Mouse (Mus musculus) kidney, postnatal 0 days (tissue): ENCODE results near the gene E030018B13Rik. TPM values are rescaled to one million over a fixed set of nuclear protein-coding genes. Genes with fewer than 3 reads are reported as not detected.
A peak's percentile ranks its signal among the peaks of the same experiment; 100 is the strongest.

Experiments
- ATAC-seq: fragments of 200-750 bp; cut with Nextera tagmentation; replicated peaks from 2 replicates; pipeline ENCODE4 v1.8.0; 2017; ENCODE audit warnings: low read depth, moderate number of reproducible peaks, moderate TSS enrichment, moderate library complexity; ENCODE audit not compliant: low FRiP score
- DNase-seq: peaks from one replicate; pipeline ENCODE4 v3.0.0-alpha.2; 2016; ENCODE audit warnings: low spot score
- H3K27ac ChIP-seq: fragments of 300-500 bp; sonication (generic); 2 replicates; pipeline ENCODE4 v1.5.1; 2014; ENCODE audit warnings: mild to moderate bottlenecking
- H3K27me3 ChIP-seq: fragments of 300-500 bp; sonication (generic); 2 replicates; pipeline ENCODE4 v1.6.1; 2014; ENCODE audit warnings: low read length, mixed read lengths; ENCODE audit not compliant: insufficient read depth
- H3K36me3 ChIP-seq: fragments of 300-500 bp; sonication (generic); 2 replicates; pipeline ENCODE4 v1.6.1; 2014; ENCODE audit warnings: low read length, mixed read lengths; ENCODE audit not compliant: insufficient read depth
- H3K4me1 ChIP-seq: fragments of 300-500 bp; sonication (generic); replicated peaks from 2 replicates; pipeline ENCODE4 v1.6.1; 2014; ENCODE audit warnings: antibody characterized with exemption, low read length, mixed read lengths; ENCODE audit not compliant: insufficient read depth
- H3K4me2 ChIP-seq: fragments of 300-500 bp; sonication (generic); 2 replicates; pipeline ENCODE4 v1.6.1; 2014; ENCODE audit warnings: mild to moderate bottlenecking, low read length, moderate library complexity, mixed read lengths
- H3K4me3 ChIP-seq: fragments of 300-500 bp; sonication (generic); replicated peaks from 2 replicates; pipeline ENCODE4 v1.5.1; 2014; ENCODE audit warnings: low read depth, low read length
- H3K9ac ChIP-seq: fragments of 300-500 bp; sonication (generic); 2 replicates; pipeline ENCODE4 v1.6.1; 2014; ENCODE audit warnings: low read depth, low read length
- H3K9me3 ChIP-seq: fragments of 300-500 bp; sonication (generic); replicated peaks from 2 replicates; pipeline ENCODE4 v1.6.1; 2016; ENCODE audit warnings: low read length, inconsistent platforms, mixed read lengths
- CTCF ChIP-seq: IDR thresholded peaks from 2 replicates; pipeline ENCODE4 v1.5.1; 2016; ENCODE audit warnings: antibody characterized with exemption, low read depth, mild to moderate bottlenecking, moderate library complexity
- WGBS: fragments of 180-500 bp; shearing (Covaris S2); extraction: QIAGEN DNeasy Blood & Tissue Kit; methylation state at CpG from one replicate; pipeline ENCODE4 v1.1.7; 2014; 5-methylcytosine and 5-hydroxymethylcytosine counted together
- polyA plus RNA-seq: library from polyadenylated mRNA; unstranded; fragments of >200 nt; fragmentation: Nextera tagmentation; extraction: Ambion mirVana; gene quantifications from 2 replicates; pipeline ENCODE4 v1.2.1, GENCODE M21; 2015

E030018B13Rik gene
- polyA plus RNA-seq, 1 experiment from 2014 or later, result not detected

DNA sequence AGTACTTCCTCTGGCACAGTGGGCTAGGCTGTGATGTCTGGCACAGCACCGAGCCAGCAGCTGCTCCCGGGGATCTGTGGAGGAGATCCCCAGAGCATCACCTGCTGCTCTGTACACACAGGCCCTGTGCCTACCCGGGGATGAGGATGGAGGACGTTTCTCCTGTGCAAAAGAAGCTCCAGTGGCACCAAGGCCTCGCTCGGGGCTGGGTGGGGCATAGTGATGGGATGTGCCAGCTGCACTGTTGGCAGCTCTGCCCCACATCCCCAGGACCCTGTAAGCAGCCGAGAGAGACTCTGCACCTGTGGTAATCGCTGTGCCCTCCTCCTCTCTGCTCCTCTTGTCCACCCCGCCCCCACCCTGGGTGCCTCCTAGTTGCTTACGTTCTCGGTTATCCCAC lies 15.3 kb upstream of the E030018B13Rik start:
- Histone ChIP-seq H3K27me3 (no peaks in the 10 kb centered on the region), H3K4me3 (no peak overlapping the region), H3K9ac (no peak overlapping the region), H3K4me1 (peaks cover 20% of the 10 kb centered on the region), H3K9me3 (no peaks in the 10 kb centered on the region), H3K27ac (no peak overlapping the region), H3K36me3 (no peaks in the 10 kb centered on the region), H3K4me2 (no peak overlapping the region)
- DNase-seq (no peak), ATAC-seq (no peak)
- WGBS, result 71% methylated on average over 11 of the region's 11 CpGs
- TF ChIP-seq CTCF, result no peak

DNA sequence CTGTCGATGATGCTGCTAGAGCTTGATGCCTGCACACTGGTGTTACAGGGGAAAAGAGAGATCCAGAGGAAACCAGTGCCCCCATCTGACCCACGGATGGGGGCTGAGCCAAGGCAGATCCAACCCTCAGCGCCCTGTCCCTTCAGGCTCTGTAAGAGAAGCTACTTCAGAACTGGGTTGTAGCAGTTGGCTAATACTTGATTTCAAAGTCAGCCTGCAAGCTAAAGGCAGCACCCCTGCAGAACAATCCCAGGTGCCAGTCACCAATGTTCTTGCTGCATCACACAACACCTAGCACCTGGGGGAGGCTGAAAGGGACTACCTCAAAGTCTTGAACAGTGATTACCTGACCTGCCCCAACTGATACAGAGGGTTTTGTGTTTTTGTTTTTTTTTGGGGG lies 14.7 kb upstream of the E030018B13Rik start:
- Histone ChIP-seq H3K27me3 (no peaks in the 10 kb centered on the region), H3K9ac (no peak overlapping the region), H3K27ac (no peak overlapping the region), H3K4me1 (peaks cover 15% of the 10 kb centered on the region), H3K4me3 (no peak overlapping the region), H3K4me2 (no peak overlapping the region), H3K9me3 (no peaks in the 10 kb centered on the region), H3K36me3 (no peaks in the 10 kb centered on the region)
- no peak for TF ChIP-seq CTCF
- no peak for ATAC-seq
- 79% methylated on average over 3 of the region's 3 CpGs for WGBS
- DNase-seq, result no peak

DNA sequence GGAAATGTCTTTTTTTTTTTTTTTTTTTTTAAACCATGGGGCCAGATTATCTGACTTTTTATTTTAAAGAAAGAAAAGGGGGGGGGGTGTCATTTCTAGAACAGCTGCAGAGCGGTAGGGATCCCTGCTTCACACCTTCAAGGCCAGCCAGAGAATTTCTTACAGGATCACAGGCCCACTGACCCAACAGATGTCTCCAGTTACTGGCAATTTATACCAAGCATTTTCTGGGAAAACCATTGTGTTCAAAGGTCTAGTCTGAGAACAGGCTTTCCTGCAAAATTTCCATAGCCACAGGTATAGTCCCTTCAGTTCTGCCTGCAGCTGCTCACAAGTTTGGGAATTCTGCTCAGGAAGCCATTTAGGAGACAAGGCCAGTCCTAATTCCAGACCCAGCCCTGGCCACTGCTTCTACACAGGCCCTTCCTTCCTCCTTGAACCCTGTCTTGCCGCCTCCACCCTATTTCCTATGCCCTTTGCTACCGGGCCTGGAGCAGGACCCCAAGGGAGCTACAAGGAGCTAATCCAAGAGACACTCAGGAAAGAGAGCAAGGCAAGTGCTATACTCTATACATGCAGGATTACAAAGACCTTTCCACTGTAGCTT lies 13.9 kb upstream of the E030018B13Rik start:
- Histone ChIP-seq H3K4me2 (no peak overlapping the region), H3K4me3 (no peak overlapping the region), H3K27me3 (no peaks in the 10 kb centered on the region), H3K9ac (no peak overlapping the region), H3K4me1 (peaks cover 8% of the 10 kb centered on the region; the same call in 1 of the 2 replicates), H3K36me3 (no peaks in the 10 kb centered on the region), H3K27ac (peak overlapping the region; percentile 25), H3K9me3 (no peaks in the 10 kb centered on the region)
- no peak for TF ChIP-seq CTCF
- ATAC-seq (no peak), DNase-seq (no peak)
- 40% methylated on average over 3 of the region's 3 CpGs for WGBS

DNA sequence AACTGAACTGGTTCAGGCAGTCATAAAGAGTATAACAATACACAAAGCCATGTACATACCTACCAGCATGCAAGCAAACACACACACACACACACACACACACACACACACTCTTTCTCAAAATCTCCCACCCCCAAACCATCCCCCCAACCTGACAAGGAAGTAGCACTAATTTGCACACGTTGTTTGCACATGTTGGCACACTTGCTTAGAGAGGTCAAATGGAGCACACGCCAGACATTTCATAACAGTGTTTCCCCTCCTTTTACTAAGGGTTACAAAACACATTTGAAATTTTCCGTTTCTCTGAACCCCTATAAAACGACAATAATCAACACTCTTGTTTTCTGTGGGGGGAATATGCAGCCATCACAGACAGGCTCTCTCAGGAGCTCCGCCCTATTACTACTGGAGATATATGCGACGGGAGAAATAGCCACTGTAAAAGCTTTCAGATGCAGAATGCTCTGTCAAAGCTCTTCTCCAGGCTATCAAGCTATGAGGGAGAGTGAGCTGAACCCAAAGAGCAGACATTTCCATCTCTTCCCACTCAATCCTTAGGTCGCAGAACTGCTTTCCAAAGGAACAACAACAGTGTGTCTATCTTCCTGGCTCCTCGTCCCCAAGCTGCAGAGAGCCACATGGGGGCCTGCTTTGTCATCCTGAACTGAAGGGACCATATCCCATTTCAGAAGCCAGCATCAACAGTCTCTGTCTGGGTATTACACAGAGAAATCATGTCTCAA lies 12.8 kb upstream of the E030018B13Rik start:
- Histone ChIP-seq H3K4me2 (no peak overlapping the region), H3K4me1 (peaks cover 9% of the 10 kb centered on the region), H3K36me3 (no peaks in the 10 kb centered on the region), H3K4me3 (no peak overlapping the region), H3K27ac (no peak overlapping the region), H3K27me3 (no peaks in the 10 kb centered on the region), H3K9me3 (no peaks in the 10 kb centered on the region), H3K9ac (no peak overlapping the region)
- no peak for TF ChIP-seq CTCF
- WGBS, result 55% methylated on average over 9 of the region's 9 CpGs
- DNase-seq (no peak), ATAC-seq (no peak)

DNA sequence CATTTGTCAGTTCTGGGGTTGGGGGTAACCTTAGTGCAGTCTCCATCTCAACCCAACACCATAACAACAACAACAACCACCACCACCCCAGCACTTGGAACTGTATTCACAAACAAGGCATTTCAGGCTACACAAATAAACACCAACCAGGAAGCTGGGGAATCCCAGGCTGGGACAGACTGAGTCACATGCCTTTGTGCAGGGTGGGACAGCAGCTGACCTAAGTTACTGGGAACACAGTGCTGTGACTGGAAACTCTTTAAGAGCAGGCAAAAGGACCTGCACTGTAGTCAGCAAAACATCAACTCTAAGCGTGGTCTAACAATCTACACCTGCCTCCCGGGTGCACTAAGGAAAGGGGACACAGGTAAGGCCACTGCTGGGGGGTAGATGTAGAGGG lies 11.5 kb upstream of the E030018B13Rik start:
- H3K27me3 ChIP-seq, result no peaks in the 10 kb centered on the region
- H3K27ac ChIP-seq, result peak overlapping the region; percentile 63
- H3K4me3 ChIP-seq, result no peak overlapping the region
- H3K9ac ChIP-seq, result no peak overlapping the region
- 77% methylated on average over 2 of the region's 2 CpGs for WGBS
- 0 out of 2 replicates have a peak, but pooled peaks have one; percentile 58 for ATAC-seq
- DNase-seq, result no peak
- H3K9me3 ChIP-seq, result no peaks in the 10 kb centered on the region
- H3K4me1 ChIP-seq, result peaks cover 17% of the 10 kb centered on the region
- no peak for TF ChIP-seq CTCF
- H3K4me2 ChIP-seq, result no peak overlapping the region
- H3K36me3 ChIP-seq, result no peaks in the 10 kb centered on the region

DNA sequence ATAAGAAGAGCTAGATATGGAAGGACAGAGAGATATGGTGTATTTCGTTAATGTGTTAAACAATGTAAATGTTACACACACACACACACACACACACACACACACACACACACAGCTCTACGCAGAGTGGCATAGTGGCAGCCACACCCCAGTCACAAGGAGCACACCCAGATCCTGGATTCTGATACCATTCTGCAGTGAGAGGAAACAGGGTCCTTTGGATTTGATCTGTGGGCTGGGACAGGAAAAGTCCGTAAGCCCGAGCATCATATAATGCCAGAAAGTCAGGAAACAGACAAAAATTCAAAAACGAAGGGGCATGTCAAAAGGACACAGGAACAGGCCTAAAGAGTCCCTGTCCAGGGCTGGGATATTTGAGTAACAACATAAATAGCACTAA lies 11.0 kb upstream of the E030018B13Rik start:
- H3K4me2 ChIP-seq, result no peak overlapping the region
- no peaks in the 10 kb centered on the region for H3K9me3 ChIP-seq
- H3K27me3 ChIP-seq, result no peaks in the 10 kb centered on the region
- H3K9ac ChIP-seq, result no peak overlapping the region
- peaks cover 21% of the 10 kb centered on the region for H3K4me1 ChIP-seq
- H3K4me3 ChIP-seq, result no peak overlapping the region
- no peaks in the 10 kb centered on the region for H3K36me3 ChIP-seq
- no peak for TF ChIP-seq CTCF
- ATAC-seq (no peak), DNase-seq (peak; percentile 46)
- 72% methylated on average over 5 of the region's 5 CpGs for WGBS
- peak overlapping the region; percentile 63 for H3K27ac ChIP-seq
